Mouse (Mus musculus) right cerebral cortex, adult 2 months (tissue): Measurements from ENCODE around the gene Ece2.
A peak's percentile ranks its signal among the peaks of the same experiment; 100 is the strongest.

ENCODE experiments used
- DNase-seq, 2 experiments: peaks; one replicate each; pipeline ENCODE4 v3.0.0; 2021 to 2022; ENCODE audit warnings: low spot score in 2 of 2

The Ece2 gene

DNA sequence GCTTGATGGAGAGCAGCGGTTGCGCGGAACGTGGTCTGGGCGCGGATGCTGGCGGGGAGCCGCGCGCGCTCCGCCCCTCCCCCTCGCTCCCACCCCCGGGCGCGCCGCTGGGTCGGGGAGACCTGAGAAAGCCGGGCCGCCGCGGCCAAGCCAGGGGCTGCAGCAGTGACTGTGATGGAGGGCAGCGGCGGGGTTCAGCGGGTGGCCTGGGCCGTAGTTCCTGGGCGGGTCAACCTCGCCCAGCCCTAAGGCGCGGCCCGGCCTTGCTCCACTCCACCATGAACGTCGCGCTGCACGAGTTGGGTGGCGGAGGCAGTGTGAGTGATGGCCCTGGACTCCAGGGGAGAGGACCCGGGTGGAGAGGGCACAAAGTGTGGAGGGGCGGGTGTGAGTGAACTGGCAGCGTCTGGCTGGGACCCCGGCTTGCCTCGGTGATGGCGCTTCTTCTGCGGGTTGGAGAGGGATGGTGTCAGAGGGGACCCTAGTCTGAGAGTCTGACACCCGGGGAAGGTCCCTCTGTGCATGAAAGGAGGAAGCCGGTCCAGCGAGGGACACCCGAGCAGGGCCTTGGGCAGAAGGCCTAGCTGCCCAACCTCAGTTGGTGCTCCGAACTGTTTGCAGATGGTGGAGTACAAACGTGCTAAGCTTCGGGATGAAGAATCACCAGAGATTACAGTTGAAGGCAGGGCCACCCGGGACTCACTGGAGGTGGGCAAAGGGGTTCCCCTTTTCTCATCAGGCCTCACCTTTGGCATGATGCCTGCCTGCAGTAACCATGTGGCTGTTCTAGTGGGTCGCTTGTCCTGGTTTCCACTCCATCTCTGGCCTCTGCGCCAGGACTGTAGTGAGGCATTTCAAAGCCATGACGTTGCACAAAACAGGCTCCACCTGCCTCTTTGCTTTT, at the start of gene Ece2:
TSS of gene Ece2 (plus strand) at position 98 of the 904 bp plus-strand sequence.
- peak in 1 of 2 experiments; percentile 21 for DNase-seq

DNA sequence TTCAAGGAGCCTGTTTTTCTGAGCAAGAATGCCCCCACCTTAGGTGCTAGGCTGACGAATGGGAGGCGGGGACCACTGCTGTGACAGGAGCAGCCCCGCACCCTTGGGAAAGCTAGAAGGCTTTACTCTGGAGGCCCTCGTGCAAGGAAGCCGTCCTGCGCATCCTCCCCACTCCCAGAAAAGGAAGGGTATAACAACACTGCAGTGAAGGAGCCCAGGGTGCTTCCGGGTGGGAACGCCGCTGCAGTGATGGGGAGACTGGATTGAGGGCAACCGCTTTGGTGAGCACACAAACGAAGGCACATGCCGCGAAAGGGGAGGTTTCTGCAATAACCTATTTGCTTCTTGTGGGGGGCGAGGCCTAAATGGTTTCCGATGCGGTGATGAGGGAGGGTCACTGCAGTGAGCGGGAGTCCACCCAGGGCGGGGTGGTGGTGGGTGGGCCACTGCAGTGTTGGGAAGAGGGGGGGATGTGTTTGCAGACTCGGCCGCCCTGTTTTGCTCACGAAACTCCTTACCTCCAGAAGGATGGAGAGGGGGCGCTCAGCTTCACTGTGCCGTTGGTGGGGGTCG, 40.2 kb upstream of the Ece2 start, which contains the start of gene Vwa5b2:
TSS of gene Vwa5b2 (plus strand) at position 106 of the 573 bp plus-strand sequence.
- peak; percentile 36 to 52 for DNase-seq

DNA sequence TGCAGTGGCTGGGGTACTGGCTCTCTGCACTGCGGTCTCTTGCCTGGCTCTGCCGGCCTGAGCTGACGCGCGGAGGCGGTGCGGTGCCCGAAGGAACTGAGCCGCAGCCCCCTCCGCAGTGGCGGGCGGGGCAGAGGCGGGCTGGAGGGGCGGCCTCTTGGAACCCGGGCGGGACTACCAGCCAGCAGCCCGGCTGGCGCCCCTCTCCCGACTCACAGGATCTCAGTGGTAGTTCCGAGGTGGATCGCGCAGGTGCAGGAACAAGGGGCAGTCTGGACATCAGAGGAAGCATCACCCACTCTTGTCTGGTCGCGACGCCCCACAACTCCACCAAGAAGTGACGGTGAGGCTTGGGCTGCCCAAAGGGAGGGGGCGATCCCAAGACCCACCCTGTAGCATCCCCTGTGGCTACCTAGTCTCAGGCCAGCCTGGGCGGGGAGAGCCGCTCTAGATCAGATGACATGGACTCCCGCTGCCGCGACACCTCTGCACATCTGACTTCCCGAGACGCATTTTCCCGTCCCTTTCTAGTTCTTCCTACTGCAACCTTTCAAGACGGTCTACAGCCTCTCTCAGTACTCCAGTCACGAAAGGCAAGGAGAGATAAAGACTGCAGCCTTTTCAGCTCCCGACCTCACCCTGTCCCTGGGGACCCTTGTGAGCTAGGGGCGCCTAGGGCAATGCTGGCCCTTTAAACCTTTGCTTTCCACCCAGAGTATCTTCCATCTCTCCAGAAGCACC, 39.5 kb upstream of the Ece2 start:
- DNase-seq = peak; percentile 54 to 66

DNA sequence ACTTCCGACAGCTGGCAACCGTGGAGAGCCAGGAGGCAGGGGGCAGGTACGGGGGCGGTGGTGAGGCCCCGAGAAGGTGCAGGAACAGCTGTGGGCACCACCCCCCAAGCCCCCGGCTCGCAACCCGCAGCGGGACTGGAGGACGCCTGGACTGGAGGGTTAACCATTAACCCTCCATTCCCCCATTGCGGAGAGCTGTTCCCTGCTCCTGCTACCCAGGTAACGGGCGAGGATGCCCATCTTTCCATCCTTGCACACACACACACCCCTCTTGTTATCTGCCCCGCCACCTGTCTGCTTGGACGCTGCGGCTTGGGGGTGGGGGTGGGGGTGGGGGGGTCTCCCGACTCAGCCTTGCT, 39.0 kb upstream of the Ece2 start:
- no peak for DNase-seq

DNA sequence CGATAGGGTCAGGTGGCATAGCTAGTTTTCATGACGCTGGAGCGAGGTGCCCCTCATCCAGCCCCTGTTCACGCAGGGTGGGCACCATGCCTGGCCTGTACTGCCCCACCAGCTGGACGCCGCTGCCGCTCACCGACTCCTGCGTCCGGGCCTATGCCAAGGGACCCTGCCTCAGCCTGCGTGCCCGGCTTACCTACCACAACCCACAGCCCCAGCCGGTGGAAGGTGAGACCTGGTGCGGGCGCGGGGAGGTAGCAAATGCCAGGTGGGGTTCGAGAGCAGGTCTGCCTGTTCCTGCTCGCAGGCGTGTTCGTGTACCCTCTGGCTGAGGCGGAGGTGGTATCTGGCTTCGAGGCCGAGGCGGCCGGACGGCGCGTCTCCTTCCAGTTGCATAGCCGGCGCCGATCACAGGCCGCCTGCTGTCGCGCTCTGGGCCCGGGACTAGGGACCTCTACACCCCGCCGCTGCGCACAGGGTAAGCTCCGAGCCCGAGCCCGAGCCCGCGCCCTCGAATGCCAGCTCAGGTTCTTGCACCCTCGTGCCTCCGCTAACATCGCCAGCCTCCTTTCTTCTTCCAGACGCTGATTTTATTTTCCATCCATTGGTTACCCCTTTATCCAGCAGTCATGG, 38.4 kb upstream of the Ece2 start:
- no peak for DNase-seq

DNA sequence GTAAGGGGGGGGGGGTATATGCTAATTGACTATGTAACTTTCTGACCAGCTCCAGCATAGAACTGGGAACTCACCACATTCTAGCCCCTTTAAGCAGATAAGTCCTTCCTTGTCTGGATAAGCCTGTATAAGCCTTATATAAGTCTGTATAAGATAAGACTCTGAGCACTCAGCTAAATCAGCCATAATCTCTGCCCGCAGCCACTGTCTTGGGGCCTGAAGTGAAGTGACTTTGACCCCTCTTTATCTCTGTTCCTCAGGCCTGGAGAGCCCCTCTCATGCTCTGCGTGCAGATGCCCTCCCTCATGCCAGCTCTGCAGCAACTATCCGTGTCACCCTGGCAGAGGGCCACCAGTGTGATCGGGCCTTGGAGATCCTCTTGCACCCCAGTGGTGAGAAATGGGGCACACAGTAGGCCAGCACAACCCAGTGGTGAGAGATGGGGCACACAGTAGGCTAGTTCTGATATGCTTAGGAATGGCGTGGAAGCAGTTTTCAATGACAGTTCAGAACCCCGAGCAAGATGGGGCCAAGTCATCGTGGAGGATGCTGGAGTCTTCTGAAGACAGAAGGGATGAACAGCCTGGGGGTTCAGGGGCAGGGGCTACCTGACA, 34.5 kb upstream of the Ece2 start:
- no peak for DNase-seq

DNA sequence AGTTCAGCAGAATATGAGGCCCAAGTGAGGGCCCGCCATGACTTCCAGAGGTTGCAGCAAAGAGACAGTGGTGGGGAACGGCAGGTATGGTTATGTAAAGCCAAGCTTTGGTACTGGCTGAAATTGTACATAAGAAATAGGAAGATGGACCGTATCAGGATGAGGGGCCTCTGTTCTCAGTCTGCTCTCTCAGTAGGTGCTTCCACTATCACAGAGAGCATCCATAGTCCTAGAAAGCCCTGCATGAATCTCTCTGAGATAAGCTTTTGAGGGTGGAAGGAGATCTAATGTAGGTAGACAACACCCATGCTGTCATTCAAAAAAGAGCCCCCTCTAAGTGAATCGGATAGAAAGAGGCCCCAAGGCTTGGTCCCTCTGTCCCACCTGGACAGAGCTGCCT, 33.9 kb upstream of the Ece2 start:
- no peak for DNase-seq

DNA sequence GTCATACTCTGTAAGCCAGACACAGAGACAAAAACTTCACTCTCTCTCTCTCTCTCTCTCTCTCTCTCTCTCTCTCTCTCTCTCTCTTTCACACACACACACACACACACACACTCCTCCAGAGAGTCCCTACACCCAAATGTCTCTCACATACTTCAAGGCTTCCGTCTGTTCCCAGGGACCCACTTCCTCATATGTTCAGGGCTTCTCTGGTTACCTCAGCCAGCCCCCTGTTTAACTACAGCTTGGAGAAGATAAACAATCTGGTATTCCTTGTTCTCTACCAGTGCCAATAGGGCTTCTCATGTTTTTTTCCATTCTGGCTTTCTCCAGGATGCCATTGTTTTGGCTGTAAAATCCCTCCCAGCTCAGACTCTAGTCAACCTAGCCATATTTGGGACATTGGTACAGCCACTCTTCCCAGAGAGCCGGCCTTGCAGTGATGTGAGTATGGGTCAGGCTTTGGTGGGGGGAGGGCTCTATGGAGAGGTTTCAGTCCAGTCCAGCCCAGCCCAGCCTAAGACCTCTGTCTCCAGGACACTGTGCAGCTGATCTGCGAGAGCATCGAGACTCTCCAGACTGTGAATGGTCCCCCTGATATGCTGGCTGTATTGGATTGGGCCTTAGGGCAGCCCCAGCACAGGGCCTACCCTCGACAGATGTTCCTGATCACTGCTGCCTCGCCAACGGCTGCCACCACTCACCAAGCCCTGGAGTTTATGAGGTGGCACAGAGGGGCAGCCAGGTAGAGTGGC, 32.8 kb upstream of the Ece2 start:
- no peak for DNase-seq

DNA sequence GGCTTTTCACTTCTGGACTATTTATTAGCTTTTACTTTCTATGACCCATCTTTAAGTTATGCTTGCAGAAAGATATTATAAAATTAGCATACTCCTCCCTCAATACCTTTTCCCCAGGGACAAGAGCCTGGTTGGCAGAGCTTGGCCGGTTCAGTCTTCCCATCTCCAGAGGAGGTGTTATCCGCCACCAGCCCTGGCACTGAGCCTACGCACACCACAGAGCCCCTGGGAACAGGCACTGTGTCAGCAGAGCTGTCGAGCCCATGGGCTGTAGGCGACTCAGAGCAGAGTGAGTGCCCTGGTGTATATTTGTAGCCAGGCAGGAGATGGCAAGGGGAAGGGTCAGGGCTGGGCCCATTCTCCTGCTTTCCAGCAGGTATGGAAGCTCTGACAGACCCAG, 29.1 kb upstream of the Ece2 start:
- no peak for DNase-seq

DNA sequence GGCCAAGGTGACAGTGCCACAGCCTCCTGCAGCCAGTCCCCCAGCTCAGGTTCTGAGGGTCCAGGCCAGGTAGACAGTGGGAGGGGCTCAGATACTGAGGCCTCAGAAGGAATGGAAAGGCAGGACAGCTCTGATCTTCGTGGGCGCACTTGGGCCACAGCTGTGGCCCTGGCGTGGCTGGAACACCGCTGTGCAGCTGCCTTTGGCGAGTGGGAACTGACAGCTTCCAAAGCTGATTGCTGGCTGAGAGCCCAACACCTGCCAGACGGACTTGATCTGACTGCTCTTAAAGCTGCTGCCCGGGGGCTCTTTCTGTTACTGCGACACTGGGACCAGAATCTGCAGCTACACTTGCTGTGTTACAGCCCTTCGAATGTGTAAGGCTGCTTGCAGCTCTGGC, 24.9 kb upstream of the Ece2 start:
- DNase-seq = no peak

DNA sequence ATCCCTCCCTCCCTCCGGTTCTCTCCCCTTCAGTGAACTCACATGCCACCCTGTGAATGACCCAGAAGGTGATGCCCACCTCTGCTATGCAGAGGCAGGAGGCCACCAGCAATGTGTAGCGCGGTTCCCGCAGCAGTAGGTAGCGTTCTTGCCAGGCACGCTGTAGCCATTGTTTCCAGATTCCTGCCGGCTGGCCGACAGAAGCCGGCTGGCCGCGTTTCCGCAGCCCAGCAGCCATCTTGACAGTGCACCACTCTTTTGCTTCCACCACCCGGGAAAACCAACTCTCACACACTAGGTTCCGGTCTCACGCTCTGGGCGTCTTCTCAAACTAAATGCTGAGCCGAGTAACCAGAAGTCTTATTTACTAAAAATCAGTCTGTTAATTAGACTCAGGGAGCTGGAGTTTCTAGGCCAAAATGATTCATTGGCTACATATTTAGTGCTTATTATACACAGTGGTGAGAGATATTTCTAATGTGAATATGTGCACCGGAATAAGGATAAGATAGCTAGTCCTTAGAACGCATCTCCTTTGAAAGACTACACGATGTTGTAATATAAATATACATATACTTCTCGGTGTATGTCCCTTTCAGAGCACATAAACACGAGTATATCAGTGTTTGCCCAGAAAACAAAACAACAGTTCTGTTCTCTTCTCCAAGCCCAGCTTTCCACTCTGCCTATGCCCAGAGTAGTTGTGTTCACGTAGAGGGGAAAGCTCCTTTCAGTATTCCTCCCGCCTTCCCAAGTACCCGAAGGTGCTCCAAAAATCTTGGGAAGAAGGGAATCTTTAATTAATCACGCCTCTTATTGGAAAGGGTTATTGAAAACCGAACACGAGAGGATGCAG, 18.9 kb upstream of the Ece2 start:
- DNase-seq = peak; percentile 80 to 84

DNA sequence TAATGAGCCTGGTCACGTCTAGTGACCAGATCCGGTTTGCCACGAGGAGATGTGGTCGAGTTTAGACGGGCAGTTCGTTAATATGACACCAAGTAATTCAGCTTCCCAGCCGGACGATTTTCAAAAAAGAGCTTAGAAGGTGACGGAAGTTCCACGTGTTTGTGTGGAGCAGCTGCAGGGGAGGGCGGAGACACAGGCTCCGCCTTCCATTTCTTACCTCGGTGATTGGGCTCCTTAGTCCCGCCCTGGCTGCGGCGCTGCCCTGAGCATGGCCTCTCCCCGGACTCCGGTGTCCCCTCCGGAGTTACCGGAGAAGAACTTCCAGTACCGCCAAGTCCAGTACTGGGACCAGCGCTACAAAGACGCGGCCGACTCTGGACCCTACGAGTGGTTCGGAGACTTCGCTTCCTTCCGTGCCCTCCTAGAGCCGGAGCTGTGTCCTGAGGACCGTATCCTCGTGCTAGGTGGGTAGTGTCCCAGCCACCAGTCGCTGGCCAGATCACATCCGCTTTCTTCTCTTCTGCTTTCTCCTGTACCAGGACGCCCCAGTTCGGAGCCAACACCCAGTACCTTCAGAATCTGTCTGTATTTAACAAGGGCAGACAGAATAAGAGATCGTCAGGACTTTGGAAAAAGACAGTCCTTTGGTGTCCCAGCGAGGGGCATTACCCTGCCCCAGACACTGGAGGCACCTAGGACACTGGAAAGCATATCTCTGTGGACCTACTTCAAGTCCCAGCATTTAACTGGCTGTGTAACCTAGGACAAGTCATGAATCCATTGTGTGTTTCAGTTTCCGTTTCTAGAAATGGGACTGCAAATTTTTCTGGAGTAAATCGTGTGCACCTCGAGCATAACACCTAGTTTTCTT, 18.0 kb upstream of the Ece2 start, which contains the start of the genes Eef1akmt4, Gm49333 and Alg3:
TSS of gene Eef1akmt4 (plus strand) at position 237 of the 871 bp plus-strand sequence.
TSS of gene Gm49333 (plus strand) at position 254 of the 871 bp plus-strand sequence.
TSS of gene Alg3 (minus strand) at position 379 of the 871 bp plus-strand sequence.
- DNase-seq = peak; percentile 66 to 80

DNA sequence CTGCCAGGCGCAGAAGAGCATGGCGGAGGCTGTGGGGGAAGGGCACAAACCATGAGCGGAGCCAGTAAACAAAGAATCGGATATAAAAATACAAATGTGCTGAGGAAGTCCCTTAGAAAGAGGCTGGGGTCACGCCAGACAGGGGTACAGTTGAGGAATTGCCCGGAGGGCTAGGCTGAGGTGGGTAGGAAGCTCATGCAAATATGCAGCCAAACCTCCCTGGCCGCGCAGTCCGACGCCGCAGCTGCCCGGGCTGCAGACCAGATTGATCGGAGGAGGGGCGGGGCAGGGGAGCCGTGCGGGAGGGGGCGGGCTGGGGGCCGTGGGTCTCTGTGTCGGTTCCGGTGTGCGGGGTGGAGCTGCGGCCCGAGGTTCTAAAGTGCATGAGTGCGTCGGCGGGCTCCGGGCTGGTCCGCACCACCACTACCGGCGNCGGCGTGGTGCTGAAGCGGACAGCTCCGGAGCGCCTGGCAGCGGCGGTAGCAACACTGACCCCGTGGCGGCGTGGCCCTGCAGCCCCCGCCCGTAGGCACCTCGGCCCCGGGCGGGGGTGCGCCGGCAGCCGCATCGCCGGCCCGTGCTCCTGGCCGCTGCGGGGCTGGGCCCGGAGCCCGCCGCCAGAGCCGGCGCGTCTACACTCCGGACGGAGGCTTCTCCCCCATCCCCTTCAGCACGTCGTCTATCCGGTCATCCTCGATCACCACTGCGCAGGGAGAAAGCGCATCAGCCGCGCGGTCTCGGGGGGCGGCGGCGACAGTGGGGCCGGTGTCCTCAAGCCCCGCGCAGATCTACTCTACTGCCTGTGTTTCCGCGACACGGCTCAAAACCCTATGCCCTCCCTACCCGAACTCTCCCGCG, 9.9 kb upstream of the Ece2 start:
- DNase-seq = peak in 1 of 2 experiments; percentile 15

DNA sequence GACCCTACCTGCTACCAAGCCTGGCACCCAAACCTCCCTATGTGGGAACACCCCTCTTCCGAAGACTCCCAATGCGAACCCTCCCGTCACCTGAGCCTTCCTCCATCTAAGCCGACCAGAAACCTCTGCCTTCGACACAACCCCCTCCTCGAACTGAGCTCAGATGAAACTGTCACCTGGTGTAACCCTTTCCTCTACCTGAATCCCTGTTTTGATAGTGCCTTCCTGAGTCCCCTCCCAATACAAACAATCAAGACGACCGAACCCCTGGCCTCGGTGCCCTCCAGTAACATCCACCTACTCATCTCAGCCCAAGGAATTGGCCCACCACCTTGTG, 9.3 kb upstream of the Ece2 start:
- DNase-seq = no peak

DNA sequence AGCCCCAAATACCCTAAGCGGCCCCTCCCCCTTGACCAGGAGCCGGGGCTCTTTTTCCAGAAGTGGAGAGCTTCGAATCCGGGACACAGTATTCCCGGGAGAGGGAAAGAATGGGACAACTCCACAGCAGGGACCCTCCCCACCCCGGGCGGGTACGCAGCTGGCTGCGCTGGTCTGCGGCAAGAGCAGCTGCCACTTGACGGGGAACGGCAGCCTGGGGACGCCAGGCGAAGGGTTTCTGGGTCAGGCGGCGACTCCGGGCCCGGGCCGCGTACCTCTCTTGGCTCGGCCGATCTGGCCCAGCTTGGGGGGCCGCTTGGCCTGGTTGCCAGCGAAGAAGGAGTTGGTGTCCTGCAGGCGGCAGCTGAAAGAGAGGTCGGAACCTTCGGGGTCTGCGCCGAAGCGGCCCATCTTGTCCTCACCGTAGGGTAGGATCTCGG, 8.9 kb upstream of the Ece2 start:
- DNase-seq = peak in 1 of 2 experiments; percentile 18

DNA sequence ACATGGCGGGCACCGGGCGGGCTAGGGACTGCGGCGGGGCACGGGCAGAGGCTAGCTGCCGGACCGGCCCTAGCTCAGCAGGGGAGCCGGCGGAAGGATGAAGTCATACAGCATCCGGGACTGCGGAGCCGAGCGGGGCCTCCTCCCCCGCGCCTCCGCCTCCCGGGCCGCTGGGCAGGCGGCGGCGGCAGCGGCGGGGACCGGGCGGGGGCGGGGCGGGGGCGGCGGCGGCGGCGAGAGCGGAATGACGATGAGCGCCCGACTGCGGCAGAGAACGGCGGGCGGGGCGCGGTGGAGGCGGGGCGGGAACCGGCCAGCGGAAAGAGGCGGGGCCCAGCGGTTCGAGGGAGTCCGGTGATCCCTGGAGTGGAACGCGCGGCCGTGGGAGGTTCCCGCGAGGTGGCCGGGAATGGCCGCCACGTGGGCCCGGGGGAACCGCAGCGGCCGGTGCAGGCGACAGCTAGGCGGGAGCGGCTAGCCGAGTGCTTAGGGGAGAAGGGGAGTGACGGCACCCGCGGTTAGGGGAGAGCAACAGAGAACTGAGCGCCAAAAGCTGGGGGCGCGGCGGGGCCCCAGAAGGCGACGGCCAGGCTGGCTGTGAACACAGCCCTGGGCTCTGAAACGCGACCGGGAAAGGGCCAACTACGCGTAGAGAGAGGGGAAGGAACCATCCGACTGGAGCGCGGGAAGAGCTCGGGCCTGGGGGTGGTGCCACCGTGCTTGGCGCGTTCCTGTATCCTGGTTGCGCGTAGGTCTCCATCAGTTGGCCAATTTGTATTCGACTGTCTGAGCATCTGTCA, 8.2 kb upstream of the Ece2 start, which contains the start of gene Camk2n2:
TSS of gene Camk2n2 (minus strand) at position 97 of the 800 bp plus-strand sequence.
- DNase-seq = peak in 1 of 2 experiments; percentile 47
